9 mouse cellular contexts compared by ENCODE assay signal in the genomic region with DNA sequence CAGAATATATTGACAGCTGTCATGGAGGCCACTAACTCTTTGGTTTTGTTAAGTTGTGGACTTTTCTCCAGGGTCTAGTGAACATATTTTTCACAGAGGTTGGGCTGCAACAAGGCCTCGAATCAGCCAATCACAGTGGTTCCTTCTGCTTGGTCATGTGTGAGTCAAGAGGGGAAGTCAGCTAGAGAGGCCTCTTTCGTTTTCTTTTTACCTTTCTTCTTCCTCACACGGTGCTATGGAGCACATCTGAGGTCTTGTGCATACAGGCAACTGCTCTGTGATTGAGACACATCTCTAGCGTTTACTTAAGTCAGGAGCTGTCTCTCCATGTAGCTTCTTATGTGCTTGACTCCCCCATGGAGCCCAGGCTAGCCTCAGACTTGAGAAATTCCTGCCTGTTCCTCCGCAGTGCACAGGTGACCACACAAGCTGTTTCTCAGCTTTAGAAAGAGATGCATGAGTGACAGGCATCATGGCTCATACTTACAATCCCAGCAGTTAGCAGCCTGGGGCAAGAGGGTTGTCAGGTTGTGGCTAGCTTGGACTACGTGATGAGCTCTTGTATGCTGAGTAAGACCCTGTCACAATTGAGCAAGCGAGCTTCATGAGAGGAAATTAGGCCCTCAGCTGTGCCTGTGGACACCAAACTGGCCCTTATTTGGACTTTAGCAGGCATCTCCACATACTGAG. TPM values are rescaled to one million over a fixed set of nuclear protein-coding genes. Genes with fewer than 3 reads are reported as not detected.
A peak's percentile ranks its signal among the peaks of the same experiment; 100 is the strongest.
DNase-seq lines count a peak whose midpoint lies in the region; ATAC-seq lines count a peak whose summit lies in the region.
"Had no signal": no experiment of that assay in that cellular context is flagged by ENCODE, and none has a peak within 500 bp of the region (broad histone marks: within the 10 kb centered on the region; RNA-seq: fewer than 3 reads in every experiment).

No protein-coding gene starts in this region.

- no peaks in the 10 kb centered on the region for H3K27me3 ChIP-seq in neural tube, embryonic 15.5 days (replicated peaks)
- no peaks in the 10 kb centered on the region for H3K27me3 ChIP-seq in liver, embryonic 15.5 days
- H3K27me3 ChIP-seq in splenic B cell, adult 2 months (ENCODE audit: control insufficient read depth, insufficient read depth, low read length, poor library complexity, severe bottlenecking): no peaks in the 10 kb centered on the region
- H3K27me3 ChIP-seq: limb, embryonic 12.5 days had no signal

- DNase-seq in neural tube, embryonic 10.5 days (ENCODE audit: extremely low spot score, low spot score): no peak
- DNase-seq in splenic B cell, adult 2 months (ENCODE audit: low read depth, low spot score): peak; percentile 89
- no peak for DNase-seq in heart, adult 18-20 months
- no peak for DNase-seq in adrenal gland, postnatal 4 days (ENCODE audit: low spot score in 2 of 2)
- DNase-seq in cerebellum, adult 11-12 months: no peak

- no peaks in the 10 kb centered on the region for H3K36me3 ChIP-seq in neural tube, embryonic 15.5 days
- no peaks in the 10 kb centered on the region for H3K36me3 ChIP-seq in liver, embryonic 15.5 days (replicated peaks)
- H3K36me3 ChIP-seq in splenic B cell, adult 2 months (ENCODE audit: control insufficient read depth, insufficient read depth, low read length, poor library complexity, severe bottlenecking): no peaks in the 10 kb centered on the region
- H3K36me3 ChIP-seq: limb, embryonic 12.5 days had no signal

- no peak overlapping the region for H3K9ac ChIP-seq in neural tube, embryonic 15.5 days (replicated peaks)
- no peak overlapping the region for H3K9ac ChIP-seq in liver, embryonic 15.5 days
- H3K9ac ChIP-seq: limb, embryonic 12.5 days had no signal

- ATAC-seq in neural tube, embryonic 15.5 days (ENCODE audit: low FRiP score): no peak
- peak; percentile 70 for ATAC-seq in activated CD4-positive, CD25-positive, alpha-beta regulatory T cell, adult 4 months
- no peak for ATAC-seq in liver, embryonic 15.5 days (ENCODE audit: insufficient read depth)

- 0 out of 2 replicates have a peak overlapping the region, but pooled peaks have one; percentile 11 for H3K27ac ChIP-seq in neural tube, embryonic 15.5 days (replicated peaks)
- no peak overlapping the region for H3K27ac ChIP-seq in liver, embryonic 15.5 days (replicated peaks)
- H3K27ac ChIP-seq: limb, embryonic 12.5 days had no signal

- peaks cover 62% of the 10 kb centered on the region for H3K4me1 ChIP-seq in neural tube, embryonic 15.5 days
- H3K4me1 ChIP-seq in liver, embryonic 15.5 days (replicated peaks): 0 out of 2 replicates have a peak, but pooled peaks cover 6% of the 10 kb centered on the region

- 78% methylated on average over 7 of the region's 7 CpGs for WGBS in neural tube, embryonic 15.5 days
- WGBS in liver, embryonic 15.5 days (ENCODE audit: insufficient replicate concordance): 30% methylated on average over 7 of the region's 7 CpGs

- H3K4me2 ChIP-seq in neural tube, embryonic 15.5 days: no peak overlapping the region
- H3K4me2 ChIP-seq in liver, embryonic 15.5 days: peak overlapping the region; percentile 21
- H3K4me2 ChIP-seq: limb, embryonic 12.5 days had no signal

- no peaks in the 10 kb centered on the region for H3K9me3 ChIP-seq in neural tube, embryonic 15.5 days (replicated peaks)
- H3K9me3 ChIP-seq in liver, embryonic 15.5 days (replicated peaks): no peaks in the 10 kb centered on the region
- H3K9me3 ChIP-seq: limb, embryonic 12.5 days had no signal

- H3K4me3 ChIP-seq in neural tube, embryonic 15.5 days (replicated peaks): no peak overlapping the region
- H3K4me3 ChIP-seq in liver, embryonic 15.5 days (replicated peaks): no peak overlapping the region
- H3K4me3 ChIP-seq: limb, embryonic 12.5 days had no signal

RNA-seq across cellular contexts. Expression of gene Gng2, which starts 9.0 kb away (rescaled TPM):
- polyA plus RNA-seq in neural tube, embryonic 15.5 days (2015; fragmentation: Nextera tagmentation; extraction: Ambion mirVana): 294 and 351 TPM in 2 replicates
- 10 to 100 TPM; 66.2 to 77.1 TPM for polyA plus RNA-seq in activated CD4-positive, CD25-positive, alpha-beta regulatory T cell, adult 4 months (2017; shearing (Covaris generic))
- polyA plus RNA-seq in liver, embryonic 15.5 days (2015; fragmentation: Nextera tagmentation; extraction: Ambion mirVana): 8.1 and 9.8 TPM in 2 replicates
- 10 to 100 TPM; 11.1 to 12.6 TPM for total RNA-seq in heart, adult 18-20 months (2021)
- total RNA-seq in adrenal gland, postnatal 4 days (2021): 10 to 100 TPM; 62.5 to 68.6 TPM
